Mouse (Mus musculus): Measurements from ENCODE around the gene AI597479. TPM values are rescaled to one million over a fixed set of nuclear protein-coding genes. Genes with fewer than 3 reads are reported as not detected.

Gene AI597479
- 2.8 TPM in 2 replicates for polyA plus RNA-seq (2012; rRNA removed)

DNA sequence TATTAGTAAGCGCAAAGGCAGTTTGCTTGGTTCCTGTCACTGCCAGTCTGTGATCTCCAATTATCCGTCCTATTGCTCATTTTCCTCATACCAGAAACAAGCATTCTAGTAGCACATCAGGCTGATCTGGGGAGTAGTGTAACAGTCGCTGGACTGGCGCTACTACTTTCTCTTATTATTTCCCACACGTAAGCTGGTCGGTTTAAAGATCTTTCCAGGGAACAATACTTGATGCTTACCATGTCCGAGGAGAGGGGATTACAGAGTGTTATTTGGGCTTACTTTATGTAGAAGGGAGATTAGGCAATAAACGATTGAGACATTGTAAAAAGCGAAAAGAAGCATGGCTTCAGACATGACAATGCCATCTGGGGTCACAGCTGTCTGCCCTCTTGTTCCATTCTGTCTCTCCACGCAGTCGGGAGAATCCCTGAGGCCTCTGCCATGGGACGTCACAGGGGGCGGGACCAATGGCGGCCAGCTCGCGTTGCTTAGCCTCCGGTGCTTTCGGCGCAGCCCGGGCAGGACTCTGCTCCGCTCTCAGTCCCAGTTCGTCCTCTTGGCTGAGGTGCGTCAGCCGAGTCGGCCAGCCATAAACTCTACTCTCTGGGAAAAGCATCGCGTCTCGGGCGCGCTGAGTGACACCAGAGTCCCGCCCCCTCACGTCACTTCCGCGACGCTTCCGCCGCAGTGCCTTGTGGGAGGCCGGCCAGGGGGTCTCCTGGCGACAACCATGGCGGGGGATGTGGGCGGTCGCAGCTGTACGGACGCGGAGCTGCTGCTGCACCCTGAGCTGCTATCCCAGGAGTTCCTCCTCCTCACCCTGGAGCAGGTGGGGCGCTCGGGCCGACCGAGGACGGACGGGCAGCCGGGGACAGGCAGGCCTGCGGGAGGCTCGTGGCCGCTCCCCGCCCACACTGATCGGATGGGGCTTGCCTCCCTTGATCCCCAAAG is at the start of gene AI597479, which contains the start of gene Tgfbrap1:
Gene AI597479, plus strand, starts transcription at position 680 of the 954 bp plus-strand sequence.
Gene Tgfbrap1, minus strand, starts transcription at position 607 of the 954 bp plus-strand sequence.

Other genes with a start within 250 kb of the AI597479 start
- 19.6 and 20.5 TPM in 2 replicates for gene Mrps9, start 247.5 kb upstream of the AI597479 start, polyA plus RNA-seq (2012; rRNA removed)
- 0.37 and 0.38 TPM in 2 replicates for gene Gpr45, start 145.8 kb upstream of the AI597479 start, polyA plus RNA-seq (2012; rRNA removed)
- gene Tgfbrap1, start 73 bp upstream of the AI597479 start, polyA plus RNA-seq (2012; rRNA removed): 19.3 TPM in 2 replicates
- gene Fhl2, start 98.3 kb downstream of the AI597479 start, polyA plus RNA-seq (2012; rRNA removed): 32.2 and 33.6 TPM in 2 replicates